Mouse (Mus musculus) kidney, adult 11 months (tissue): Measurements from ENCODE around the gene Map2k6.

Source experiments
- DNase-seq: peaks from one replicate; pipeline ENCODE4 v3.0.0; 2022

The Map2k6 gene

DNA sequence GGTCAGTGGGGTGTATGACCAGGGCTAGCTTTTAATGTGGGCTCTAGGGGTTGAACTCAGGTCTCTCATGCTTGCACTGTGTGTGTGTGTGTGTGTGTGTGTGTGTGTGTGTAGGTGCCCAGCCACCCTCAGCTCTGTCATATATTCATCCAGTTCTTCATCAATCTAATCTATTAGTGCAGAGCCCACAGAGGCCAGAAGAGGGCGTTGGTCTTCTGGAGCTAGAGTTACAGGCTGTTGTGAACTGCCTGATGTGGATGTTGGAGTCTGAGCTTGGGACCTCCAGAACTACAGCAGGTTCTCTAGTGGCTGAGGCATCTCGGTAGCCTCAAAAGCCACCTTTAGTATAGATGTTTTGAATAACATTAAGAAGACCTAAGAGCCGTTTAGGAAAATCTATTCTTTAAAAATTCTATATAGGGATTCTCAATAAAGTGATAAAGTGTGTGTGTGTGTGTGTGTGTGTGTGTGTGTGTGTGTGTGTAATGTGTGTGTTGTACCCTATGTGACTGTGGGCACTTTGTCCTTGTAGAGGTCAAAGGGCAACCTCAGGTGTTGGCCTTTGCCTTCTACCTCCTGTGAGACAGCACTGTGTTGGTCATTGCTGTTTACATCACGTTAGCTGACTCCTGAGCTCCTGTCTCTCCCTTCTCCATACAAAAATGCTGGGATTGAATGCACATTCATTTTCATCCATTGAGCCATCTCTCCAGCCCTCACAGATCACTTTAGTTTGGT lies 96.6 kb downstream of the Map2k6 start:
- DNase-seq: no peak

- DNase-seq: peak; percentile 57
Observed at GRCm38 (mm10) chr11:110496061-110496446, 97.1 kb downstream of the Map2k6 start.

DNA sequence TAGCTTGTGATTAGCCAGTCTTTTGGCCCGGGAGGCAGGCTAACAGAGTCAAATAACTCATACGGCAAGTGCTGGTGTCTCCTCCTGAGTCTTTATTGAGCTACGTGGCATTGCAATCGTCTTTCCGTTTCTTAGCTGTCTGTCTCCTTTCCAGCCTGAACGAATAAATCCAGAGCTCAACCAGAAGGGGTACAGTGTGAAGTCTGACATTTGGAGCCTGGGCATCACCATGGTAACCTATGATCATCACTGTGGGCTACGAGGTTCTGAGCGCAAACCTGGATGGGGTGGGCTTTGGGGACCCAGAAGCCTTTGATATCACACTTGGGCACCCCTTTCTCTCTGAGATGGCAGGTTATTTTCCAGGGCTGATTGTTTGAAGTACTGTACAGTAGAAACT lies 98.8 kb downstream of the Map2k6 start:
- no peak for DNase-seq

DNA sequence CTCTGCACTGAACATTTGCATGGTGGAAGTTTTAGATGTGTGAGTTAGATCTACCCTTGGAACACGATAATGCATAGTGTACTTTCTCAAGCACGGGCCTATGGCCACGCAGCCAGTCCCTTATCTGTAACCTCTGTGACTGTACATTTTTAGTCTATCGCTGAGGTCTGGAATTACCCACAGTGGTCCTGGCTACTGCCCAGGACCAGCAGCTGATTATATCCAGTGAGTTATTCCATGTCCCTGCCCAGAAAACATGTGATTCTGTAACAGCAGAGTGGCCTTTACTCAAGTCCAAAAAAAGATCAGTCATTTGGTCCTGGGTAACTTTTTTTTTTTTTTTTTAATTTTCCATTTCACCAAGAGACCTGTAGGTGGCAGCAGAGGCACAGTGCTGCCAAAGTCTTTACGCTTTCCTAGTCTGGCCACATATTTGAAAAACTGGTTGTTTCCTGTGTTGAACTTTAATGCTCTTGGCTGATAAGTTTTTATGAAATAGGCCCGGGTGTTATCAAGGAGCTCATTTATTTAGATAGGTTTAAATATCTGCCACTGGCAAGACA lies 99.8 kb downstream of the Map2k6 start:
- peak; percentile 61 for DNase-seq

DNA sequence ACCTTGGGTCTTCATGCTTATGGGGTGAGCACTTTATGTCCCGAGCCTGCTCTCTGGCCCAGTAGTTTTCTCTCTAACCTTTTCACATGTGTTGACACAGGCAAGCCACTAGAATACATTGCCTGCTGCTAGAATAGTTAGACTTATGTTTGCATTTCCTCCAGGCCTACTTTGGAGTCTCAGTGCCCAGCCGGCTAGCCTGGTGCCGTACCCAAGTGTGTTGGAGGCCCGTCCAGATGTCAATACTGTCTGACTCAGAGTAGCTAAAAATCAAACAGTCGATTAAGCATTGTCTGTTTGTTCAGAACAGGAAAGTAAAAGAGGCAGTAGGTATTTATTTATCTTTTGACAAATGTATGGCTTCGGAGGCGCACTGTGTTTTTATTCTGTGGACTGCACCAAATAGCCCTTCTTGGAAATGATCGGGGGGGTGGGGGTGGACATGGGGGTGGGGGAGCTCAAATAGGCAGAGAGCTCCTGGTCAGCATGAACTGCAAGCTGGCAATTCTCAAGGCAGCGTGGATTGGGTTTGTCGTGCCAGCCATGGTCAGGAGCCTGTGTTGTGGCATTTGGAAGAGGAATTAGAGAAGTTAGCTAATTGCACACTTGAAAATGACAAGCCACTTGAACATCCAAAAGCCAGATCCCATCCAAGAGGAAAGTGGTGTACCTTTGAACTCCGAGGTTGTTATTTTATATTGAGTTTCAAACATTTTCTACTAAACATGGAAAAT lies 104.2 kb downstream of the Map2k6 start:
- no peak for DNase-seq

DNA sequence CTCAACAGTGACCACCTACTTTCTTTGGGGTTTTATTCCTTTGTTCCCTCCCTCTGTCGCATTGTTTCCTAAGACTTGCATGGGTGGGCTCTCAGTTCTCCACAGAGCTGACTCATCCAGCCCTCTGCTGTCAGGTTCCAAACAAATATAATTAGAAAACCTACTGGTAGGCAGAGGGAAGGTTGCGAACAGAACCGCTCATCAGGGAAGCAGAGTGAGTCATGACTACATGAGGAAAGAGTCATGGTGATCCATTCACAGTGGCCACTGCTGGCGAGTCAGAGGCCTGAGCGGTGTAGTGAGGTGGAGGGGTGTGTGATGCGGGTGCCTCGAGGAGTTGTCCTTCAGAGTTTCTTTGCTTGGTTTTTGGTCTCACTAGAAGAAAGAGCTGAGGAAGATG lies 112.5 kb downstream of the Map2k6 start:
- DNase-seq: no peak

GRCm38 (mm10) chr11:110518648-110519047 lies 119.7 kb downstream of the Map2k6 start:
- no peak for DNase-seq

DNA sequence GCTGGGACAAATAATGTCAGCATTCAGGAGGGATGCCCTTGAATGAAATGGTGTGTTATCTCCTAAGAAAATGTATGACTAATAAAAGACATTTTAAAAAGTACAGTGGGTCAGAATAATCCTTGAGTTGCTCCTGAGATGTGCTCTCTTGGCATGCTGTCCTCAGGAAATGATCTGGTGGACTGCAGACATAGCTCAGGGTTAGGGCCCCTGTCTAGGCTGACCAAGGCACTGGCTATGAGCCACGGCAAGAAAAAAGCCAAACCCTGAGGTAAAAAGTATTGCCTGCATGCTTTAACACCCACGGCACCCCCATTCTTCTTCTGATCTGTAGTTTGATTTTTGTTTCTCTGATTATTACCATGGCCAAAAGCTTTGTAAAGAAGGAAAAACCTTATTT lies 124.0 kb downstream of the Map2k6 start:
- no peak for DNase-seq

- DNase-seq: no peak
Observed at GRCm38 (mm10) chr11:110526156-110526555, 127.2 kb downstream of the Map2k6 start.

- no peak for DNase-seq
Observed at GRCm38 (mm10) chr11:110531087-110531486, 132.2 kb downstream of the Map2k6 start.

- DNase-seq: no peak
Observed at GRCm38 (mm10) chr11:110534856-110535255, 135.9 kb downstream of the Map2k6 start.

DNA sequence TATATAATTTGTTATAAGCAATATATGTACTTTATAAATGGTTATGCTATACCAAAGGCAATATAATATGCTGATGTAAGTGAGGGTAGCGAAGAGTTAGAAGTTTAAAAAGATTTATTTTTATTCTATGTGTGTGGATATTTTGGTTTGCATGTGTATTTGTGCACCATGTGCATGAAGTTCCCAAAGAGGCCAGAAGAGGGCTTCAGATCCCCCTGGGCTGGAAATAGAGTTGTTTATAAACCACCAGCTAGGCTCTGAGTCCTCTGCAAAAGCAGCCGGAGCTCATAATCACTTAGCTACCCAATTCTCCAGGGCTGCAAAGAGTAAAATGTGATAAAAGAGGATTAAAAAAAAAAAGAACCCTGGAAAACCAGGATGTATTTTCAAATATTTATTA lies 137.6 kb downstream of the Map2k6 start:
- no peak for DNase-seq

DNA sequence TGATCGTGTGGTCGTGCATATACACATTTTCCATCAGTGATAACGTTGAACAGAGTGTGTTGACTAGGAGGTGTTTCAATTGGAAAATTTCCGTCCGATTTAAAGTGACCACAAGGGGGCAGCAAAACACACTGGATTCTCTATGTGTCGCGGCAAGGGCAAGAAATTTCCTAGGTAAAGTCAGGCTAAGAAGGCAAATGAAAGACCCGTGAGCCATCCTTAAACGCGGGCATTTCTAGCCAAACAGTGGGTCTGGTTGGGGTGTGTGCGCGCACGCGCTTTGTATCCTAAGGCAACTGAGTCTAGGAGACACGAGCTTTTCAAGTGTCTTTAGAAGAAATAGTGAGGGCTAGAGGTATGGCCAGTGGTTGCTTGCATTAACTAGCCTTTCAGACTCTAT lies 138.7 kb downstream of the Map2k6 start:
- peak; percentile 52 for DNase-seq

GRCm38 (mm10) chr11:110538206-110538605 lies 139.3 kb downstream of the Map2k6 start:
- no peak for DNase-seq

DNA sequence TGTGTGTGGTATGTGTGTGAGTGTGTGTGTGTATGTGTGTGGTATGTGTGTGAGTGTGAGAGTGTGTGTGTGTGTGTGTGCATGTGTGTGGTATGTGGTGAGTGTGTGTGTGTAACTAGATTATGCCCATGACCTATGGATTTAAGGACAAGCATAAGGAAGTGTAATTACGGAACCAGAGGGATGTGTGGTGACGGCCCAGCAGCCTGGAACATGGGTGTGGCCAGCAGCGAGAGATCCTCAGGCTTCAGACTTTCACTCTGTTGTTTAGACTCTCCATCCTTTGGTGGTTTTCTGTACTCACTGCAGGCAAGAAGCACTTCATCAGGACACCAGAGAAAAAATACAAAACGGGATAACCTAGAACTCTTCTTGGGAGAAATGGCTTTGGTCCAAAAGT lies 143.0 kb downstream of the Map2k6 start:
- no peak for DNase-seq

- peak; percentile 46 for DNase-seq
Observed at GRCm38 (mm10) chr11:110544419-110545210, 145.7 kb downstream of the Map2k6 start.

- DNase-seq: peak; percentile 18
Observed at GRCm38 (mm10) chr11:110545416-110545815, 146.5 kb downstream of the Map2k6 start.

DNA sequence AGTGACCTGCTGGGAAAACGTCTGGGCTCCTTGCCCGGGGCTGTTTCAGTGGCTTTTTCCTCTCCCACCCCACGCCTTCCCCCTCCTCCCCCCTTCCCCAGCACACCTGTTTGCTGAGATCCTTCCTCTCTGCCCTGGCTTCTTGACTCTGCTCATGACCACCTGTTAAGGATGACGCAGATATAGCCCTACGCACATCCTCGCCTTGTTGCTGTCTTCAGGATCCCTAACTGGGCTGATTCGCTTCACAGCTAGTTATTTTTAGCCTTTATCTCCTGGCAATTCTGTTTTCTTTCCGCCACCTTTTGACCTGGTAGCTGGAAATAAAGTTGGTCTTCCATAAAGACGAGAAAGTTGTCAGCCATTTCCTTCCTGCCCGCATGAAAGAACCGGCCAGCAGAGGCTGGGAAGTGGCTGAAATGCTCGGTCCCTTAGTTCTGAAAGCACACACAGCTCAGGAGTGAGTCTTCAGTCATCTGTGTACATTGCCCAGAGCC lies 152.6 kb downstream of the Map2k6 start:
- DNase-seq: peak; percentile 44

DNA sequence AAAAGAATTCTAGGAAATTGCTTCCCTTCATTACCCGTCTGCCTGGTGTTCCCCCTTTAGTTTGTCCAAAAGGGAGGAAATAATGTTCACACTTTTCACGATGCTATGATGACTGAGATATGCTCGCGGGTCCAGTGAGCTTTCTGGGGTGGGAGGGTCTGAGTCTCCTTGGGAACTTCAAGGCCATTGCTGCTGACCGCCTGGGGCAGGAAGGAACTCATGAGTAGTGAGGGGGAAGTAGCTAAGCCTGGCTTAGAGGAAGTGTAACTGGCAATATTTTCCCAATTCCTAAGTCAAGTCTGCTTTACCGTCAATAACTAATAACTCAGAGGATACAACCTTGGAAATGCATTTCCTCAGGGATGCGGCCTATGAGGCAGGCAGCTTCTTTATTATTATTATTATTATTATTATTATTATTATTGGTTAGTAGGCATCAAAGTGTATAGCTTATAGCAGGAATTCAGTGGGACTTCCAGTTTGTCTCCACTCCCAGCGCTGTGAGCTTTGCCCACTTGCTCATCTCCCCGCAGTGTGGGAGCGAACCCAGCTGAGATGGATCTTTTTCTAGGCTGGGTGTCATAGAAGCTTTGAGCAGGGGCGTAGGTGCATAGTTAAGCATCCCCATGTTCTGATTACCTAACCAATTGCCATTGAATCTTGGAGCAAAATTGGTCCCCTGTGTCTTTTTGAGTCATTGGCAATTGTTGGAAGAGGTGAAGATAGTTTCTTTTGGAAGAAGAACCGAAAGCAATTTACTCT lies 163.6 kb downstream of the Map2k6 start:
- DNase-seq: no peak

DNA sequence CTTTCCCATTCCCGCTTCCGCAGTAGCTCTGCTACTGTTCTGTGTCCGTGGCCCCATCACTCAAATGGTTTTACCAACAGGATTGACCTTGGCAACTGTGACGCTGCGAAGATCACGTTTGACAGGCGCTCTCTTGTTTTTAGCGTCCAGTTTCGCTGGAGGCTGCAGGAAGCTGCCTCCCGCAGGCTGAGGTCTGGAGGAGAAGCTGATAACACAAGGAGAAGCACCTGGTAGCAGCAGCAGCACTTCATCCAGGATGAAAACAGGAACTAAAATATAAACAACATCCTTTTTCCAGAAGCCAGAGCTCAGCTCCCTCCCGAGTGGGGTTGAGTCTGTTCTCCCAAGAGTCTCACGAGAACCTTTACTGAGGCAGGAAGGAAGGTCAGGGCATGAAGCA lies 164.3 kb downstream of the Map2k6 start:
- DNase-seq: peak; percentile 12

DNA sequence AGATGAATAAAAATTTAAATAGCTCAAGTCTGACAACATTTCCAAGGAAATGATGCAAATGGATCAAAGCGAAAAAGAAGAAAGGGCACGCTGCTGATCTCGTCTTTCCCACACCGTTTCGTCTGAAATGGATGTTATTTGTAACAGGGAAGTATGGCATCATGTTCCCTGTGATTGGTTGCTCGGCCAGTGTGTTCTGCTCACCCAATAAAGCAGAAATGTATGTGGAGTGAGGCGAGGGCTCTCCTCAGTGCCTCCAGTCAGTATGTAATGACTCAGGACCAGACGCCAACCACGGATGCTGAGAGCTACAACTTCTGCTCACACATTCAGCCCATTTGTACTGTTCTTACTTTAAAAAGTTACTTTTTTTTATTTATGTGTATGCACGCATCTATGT lies 164.9 kb downstream of the Map2k6 start:
- no peak for DNase-seq

DNA sequence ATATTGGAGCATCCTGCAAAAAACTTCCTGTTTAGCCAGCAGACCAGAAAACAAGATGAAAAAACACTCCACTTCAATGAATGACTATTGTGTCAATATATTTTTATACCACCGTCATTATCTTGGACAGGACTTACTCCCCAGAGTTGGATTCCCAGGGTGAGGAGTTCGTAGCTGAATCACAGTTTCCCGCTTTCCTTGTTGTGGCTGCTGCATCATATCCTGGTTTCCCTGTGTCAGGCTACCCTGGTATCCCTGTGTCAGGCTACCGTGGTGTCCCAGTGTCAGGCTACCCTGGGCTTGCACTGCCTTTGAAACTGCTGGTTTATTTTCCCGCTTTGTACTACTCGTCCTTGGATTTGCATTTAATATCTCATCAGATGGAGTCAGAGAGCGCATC lies 167.4 kb downstream of the Map2k6 start:
- no peak for DNase-seq
